Mouse (Mus musculus): ENCODE measurements at regions not wholly inside any gene's neighbourhood (a gene's known extent, or its start where the extent isn't known, plus 50 kb on each side); places are given as distances from the start of the nearest gene placed in this dataset.

- DNase-seq (ENCODE audit: low spot score in 2 of 2): no peak
Measured at GRCm38 (mm10) chr12:13677266-13677665, 408.3 kb downstream of the Nbas start.

GRCm38 (mm10) chr12:13669453-13669852 lies 400.5 kb downstream of the Nbas start:
- no peak for DNase-seq (ENCODE audit: low spot score in 2 of 2)

GRCm38 (mm10) chr12:13668485-13669022 lies 399.6 kb downstream of the Nbas start:
- DNase-seq (ENCODE audit: low spot score in 2 of 2): no peak

- DNase-seq (ENCODE audit: low spot score in 2 of 2): no peak
Measured at GRCm38 (mm10) chr12:13639336-13639735, 370.4 kb downstream of the Nbas start.
